Mouse (Mus musculus) heart, embryonic 11.5 days (tissue): ENCODE measurements around the gene Pde4a. TPM values are rescaled to one million over a fixed set of nuclear protein-coding genes. Genes with fewer than 3 reads are reported as not detected.

Source experiments
- ATAC-seq: fragments of 200-750 bp; cut with Nextera tagmentation; replicated peaks from 2 replicates; pipeline ENCODE4 v1.8.0; 2017; ENCODE audit warnings: moderate library complexity; ENCODE audit not compliant: insufficient number of reproducible peaks, low FRiP score, low TSS enrichment
- H3K27ac ChIP-seq: fragments of 300-500 bp; sonication (generic); 2 replicates; pipeline ENCODE4 v1.5.1; 2014; ENCODE audit warnings: mild to moderate bottlenecking, low read depth, low read length
- H3K27me3 ChIP-seq: fragments of 300-500 bp; sonication (generic); 2 replicates; pipeline ENCODE4 v1.6.1; 2014; ENCODE audit warnings: mild to moderate bottlenecking, low read length, mixed read lengths; ENCODE audit not compliant: control insufficient read depth, insufficient read depth
- H3K36me3 ChIP-seq: fragments of 300-500 bp; sonication (generic); 2 replicates; pipeline ENCODE4 v1.6.1; 2014; ENCODE audit warnings: mild to moderate bottlenecking, low read length, moderate library complexity, mixed read lengths; ENCODE audit not compliant: control insufficient read depth, insufficient read depth
- H3K4me1 ChIP-seq: fragments of 300-500 bp; sonication (generic); 2 replicates; pipeline ENCODE4 v1.6.1; 2014; ENCODE audit warnings: low read length; ENCODE audit not compliant: control insufficient read depth, insufficient read depth
- H3K4me2 ChIP-seq: fragments of 300-500 bp; sonication (generic); 2 replicates; pipeline ENCODE4 v1.6.1; 2014; ENCODE audit warnings: mild to moderate bottlenecking, moderate library complexity
- H3K4me3 ChIP-seq: fragments of 300-500 bp; sonication (generic); 2 replicates; pipeline ENCODE4 v1.5.1; 2014; ENCODE audit warnings: low read depth, low read length
- H3K9ac ChIP-seq: fragments of 300-500 bp; sonication (generic); 2 replicates; pipeline ENCODE4 v1.6.1; 2014; ENCODE audit warnings: mild to moderate bottlenecking, low read depth, low read length, moderate library complexity
- H3K9me3 ChIP-seq: fragments of 300-500 bp; sonication (generic); replicated peaks from 2 replicates; pipeline ENCODE4 v1.6.1; 2016; ENCODE audit warnings: low read length; ENCODE audit not compliant: control insufficient read depth
- WGBS: fragments of 180-500 bp; shearing (Covaris S2); extraction: QIAGEN DNeasy Blood & Tissue Kit; methylation state at CpG from one replicate; pipeline ENCODE4 v1.1.7; 2014; ENCODE audit not compliant: insufficient replicate concordance; 5-methylcytosine and 5-hydroxymethylcytosine counted together
- polyA plus RNA-seq: library from polyadenylated mRNA; unstranded; fragments of >200 nt; fragmentation: Nextera tagmentation; extraction: Ambion mirVana; gene quantifications from 2 replicates; pipeline ENCODE4 v1.2.1, GENCODE M21; 2014

Gene Pde4a
- polyA plus RNA-seq, 1 experiment from 2014 or later, result 7.6 TPM

DNA sequence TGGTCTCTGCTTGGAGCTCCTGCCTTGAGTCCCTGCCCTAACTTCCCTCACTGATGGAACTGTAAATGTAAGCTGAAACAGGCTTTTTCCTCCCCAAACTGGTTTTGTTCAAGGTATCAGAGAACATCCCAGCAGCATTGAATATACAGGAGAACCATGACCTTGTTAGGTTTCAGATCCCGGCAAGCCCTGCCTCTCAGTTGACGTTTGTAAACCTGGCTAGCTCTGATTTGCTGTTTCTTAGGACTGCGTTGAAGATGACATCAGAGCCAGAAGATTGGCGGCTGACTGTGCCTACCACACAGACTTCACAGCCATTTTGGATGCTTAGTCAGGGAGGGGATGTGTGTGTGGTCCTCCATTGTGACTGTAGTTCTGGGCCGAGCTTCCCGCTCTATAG lies 58.4 kb downstream of the Pde4a start:
- Histone ChIP-seq H3K9me3 (no peaks in the 10 kb centered on the region; the same call in 1 of the 2 replicates), H3K4me2 (no peak overlapping the region), H3K36me3 (no peaks in the 10 kb centered on the region), H3K9ac (no peak overlapping the region), H3K4me1 (peaks cover 18% of the 10 kb centered on the region), H3K27ac (no peak overlapping the region), H3K27me3 (no peaks in the 10 kb centered on the region), H3K4me3 (no peak overlapping the region)
- no peak for ATAC-seq
- whole genome bisulfite sequencing, result 84% methylated on average over 6 of the region's 6 CpGs

GRCm38 (mm10) chr9:21224576-21225414 lies 59.3 kb downstream of the Pde4a start:
- WGBS, result 18% methylated on average over 26 of the region's 26 CpGs
- peak overlapping the region; percentile 45 for H3K4me3 ChIP-seq
- no peaks in the 10 kb centered on the region for H3K27me3 ChIP-seq
- H3K9me3 ChIP-seq, result no peaks in the 10 kb centered on the region; the same call in 1 of the 2 replicates
- peaks cover 18% of the 10 kb centered on the region for H3K4me1 ChIP-seq
- H3K4me2 ChIP-seq, result peak overlapping the region; percentile 64
- ATAC-seq, result no peak
- peak overlapping the region; percentile 67 for H3K9ac ChIP-seq
- H3K36me3 ChIP-seq, result peaks cover 4% of the 10 kb centered on the region; the same call in 1 of the 2 replicates
- peak overlapping the region; percentile 35; the same call in 1 of the 2 replicates for H3K27ac ChIP-seq

- Histone ChIP-seq H3K27ac (peak overlapping the region; percentile 35; the same call in 1 of the 2 replicates), H3K9ac (peak overlapping the region; percentile 67), H3K4me3 (peak overlapping the region; percentile 45), H3K4me2 (peak overlapping the region; percentile 64), H3K36me3 (peaks cover 4% of the 10 kb centered on the region; the same call in 1 of the 2 replicates), H3K4me1 (peaks cover 18% of the 10 kb centered on the region), H3K27me3 (no peaks in the 10 kb centered on the region), H3K9me3 (no peaks in the 10 kb centered on the region; the same call in 1 of the 2 replicates)
- 19% methylated on average over 7 of the region's 7 CpGs for WGBS
- ATAC-seq, result no peak
These were observed 59.9 kb downstream of the Pde4a start for GRCm38 (mm10) chr9:21225415-21225758.

GRCm38 (mm10) chr9:21227342-21227741 lies 61.8 kb downstream of the Pde4a start:
- no peaks in the 10 kb centered on the region for H3K27me3 ChIP-seq
- no peak; the same call in 1 of the 2 replicates for ATAC-seq
- peaks cover 12% of the 10 kb centered on the region for H3K4me1 ChIP-seq
- H3K27ac ChIP-seq, result no peak overlapping the region
- H3K4me3 ChIP-seq, result peak overlapping the region; percentile 35
- H3K36me3 ChIP-seq, result peaks cover 10% of the 10 kb centered on the region; the same call in 1 of the 2 replicates
- H3K4me2 ChIP-seq, result peak overlapping the region; percentile 72
- no peaks in the 10 kb centered on the region; the same call in 1 of the 2 replicates for H3K9me3 ChIP-seq
- H3K9ac ChIP-seq, result peak overlapping the region; percentile 74
- WGBS, result 14% methylated on average over 16 of the region's 16 CpGs

DNA sequence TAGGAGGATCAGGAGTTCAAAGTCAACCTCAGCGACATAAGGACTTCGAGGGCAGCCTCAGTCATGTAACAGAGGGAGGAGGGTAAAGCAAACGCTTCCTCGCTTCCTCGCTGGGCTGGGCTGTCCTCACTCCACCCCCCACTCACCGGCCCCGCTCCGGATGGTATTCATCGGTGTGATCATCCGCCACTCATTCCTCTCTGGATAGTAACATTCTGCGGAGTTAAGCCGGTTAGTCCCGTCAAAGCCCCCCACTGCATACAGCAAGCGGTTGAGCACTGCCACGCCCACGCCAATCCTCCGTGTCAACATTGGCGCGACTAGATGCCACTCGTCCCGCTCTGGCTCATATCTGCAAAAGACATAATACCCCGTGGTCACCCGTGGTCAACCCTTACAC lies 66.0 kb downstream of the Pde4a start:
- 44% methylated on average over 23 of the region's 23 CpGs for WGBS
- H3K4me1 ChIP-seq, result peaks cover 7% of the 10 kb centered on the region
- ATAC-seq, result no peak

GRCm38 (mm10) chr9:21232867-21233266 lies 67.4 kb downstream of the Pde4a start:
- Histone ChIP-seq H3K4me3 (no peak overlapping the region), H3K9me3 (no peaks in the 10 kb centered on the region), H3K9ac (no peak overlapping the region), H3K4me1 (peaks cover 13% of the 10 kb centered on the region), H3K4me2 (no peak overlapping the region), H3K27me3 (no peaks in the 10 kb centered on the region), H3K27ac (no peak overlapping the region), H3K36me3 (peaks cover 27% of the 10 kb centered on the region)
- 84% methylated on average over 5 of the region's 5 CpGs for WGBS
- no peak for ATAC-seq

More for the DNA sequence above, 66.0 kb downstream of the Pde4a start:
- Histone ChIP-seq H3K4me2 (no peak overlapping the region), H3K9ac (no peak overlapping the region), H3K9me3 (no peaks in the 10 kb centered on the region), H3K36me3 (peaks cover 27% of the 10 kb centered on the region), H3K27me3 (no peaks in the 10 kb centered on the region), H3K4me3 (no peak overlapping the region), H3K27ac (no peak overlapping the region)

DNA sequence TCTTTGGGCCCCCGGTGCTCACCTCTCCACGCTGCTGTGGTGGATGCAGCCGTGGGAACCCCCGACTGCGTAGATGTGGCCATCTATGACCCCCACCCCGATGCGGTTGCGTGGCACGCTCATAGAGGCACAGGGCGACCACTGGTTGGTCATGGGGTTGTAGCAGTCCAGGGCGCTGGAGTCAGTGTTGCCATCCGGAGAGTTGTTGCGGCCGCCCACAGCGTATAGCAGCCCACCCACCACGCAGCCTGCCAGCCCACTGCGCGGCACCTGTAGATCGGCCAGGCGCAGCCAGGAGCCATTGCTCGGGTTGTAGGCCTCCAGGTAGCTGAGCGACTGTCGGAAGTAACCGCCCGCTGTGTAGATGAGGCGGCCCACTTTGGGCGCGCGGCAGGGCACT lies 67.9 kb downstream of the Pde4a start:
- no peak for ATAC-seq
- Histone ChIP-seq H3K4me2 (no peak overlapping the region), H3K4me1 (peaks cover 11% of the 10 kb centered on the region), H3K9ac (no peak overlapping the region), H3K9me3 (no peaks in the 10 kb centered on the region), H3K4me3 (no peak overlapping the region), H3K27me3 (no peaks in the 10 kb centered on the region), H3K27ac (no peak overlapping the region), H3K36me3 (peaks cover 27% of the 10 kb centered on the region)
- WGBS, result 88% methylated on average over 29 of the region's 29 CpGs

DNA sequence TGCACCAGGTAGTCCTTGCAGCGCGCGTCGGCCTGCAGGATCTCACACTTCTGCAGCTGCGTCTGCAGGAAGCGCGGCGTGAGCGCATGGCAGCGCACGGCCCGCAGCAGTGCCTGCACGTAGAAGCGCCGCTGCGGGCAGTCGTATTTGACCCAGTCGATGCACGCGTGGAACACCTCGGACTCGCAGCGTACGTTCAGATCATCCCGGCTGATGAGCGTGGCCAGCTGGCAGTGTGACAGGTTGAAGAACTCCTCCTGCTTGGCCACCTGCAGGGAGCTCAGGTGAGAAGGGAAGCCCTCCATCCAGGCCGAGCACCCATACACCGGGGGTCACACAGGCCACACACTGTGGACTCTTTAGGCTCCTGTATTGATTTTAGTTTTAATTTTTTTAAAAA lies 68.3 kb downstream of the Pde4a start:
- ATAC-seq, result no peak
- no peaks in the 10 kb centered on the region for H3K9me3 ChIP-seq
- 78% methylated on average over 28 of the region's 28 CpGs for WGBS
- H3K27ac ChIP-seq, result no peak overlapping the region
- no peak overlapping the region for H3K4me2 ChIP-seq
- H3K36me3 ChIP-seq, result peaks cover 27% of the 10 kb centered on the region
- H3K4me1 ChIP-seq, result peaks cover 11% of the 10 kb centered on the region
- no peak overlapping the region for H3K9ac ChIP-seq
- no peak overlapping the region for H3K4me3 ChIP-seq
- no peaks in the 10 kb centered on the region for H3K27me3 ChIP-seq
